Mouse (Mus musculus) liver, embryonic 12.5 days (tissue): ENCODE data around the gene Khk. TPM values are rescaled to one million over a fixed set of nuclear protein-coding genes. Genes with fewer than 3 reads are reported as not detected.
"Not testable (repeated sequence)": the region's sequence is repeated elsewhere in the genome, so short reads cannot be mapped to it uniquely, and the experiment has no call there.

Source experiments
- ATAC-seq: fragments of 200-750 bp; cut with Nextera tagmentation; 2 replicates; pipeline ENCODE4 v1.8.0; 2017; ENCODE audit warnings: moderate number of reproducible peaks, mild to moderate bottlenecking, moderate library complexity
- H3K27ac ChIP-seq: fragments of 300-500 bp; sonication (generic); 2 replicates; pipeline ENCODE4 v1.5.1; 2016; ENCODE audit warnings: mild to moderate bottlenecking
- H3K27me3 ChIP-seq: fragments of 300-500 bp; sonication (generic); replicated peaks from 2 replicates; pipeline ENCODE4 v1.6.1; 2016; ENCODE audit warnings: mild to moderate bottlenecking, moderate library complexity
- H3K36me3 ChIP-seq: fragments of 300-500 bp; sonication (generic); 2 replicates; pipeline ENCODE4 v1.6.1; 2016; ENCODE audit warnings: mild to moderate bottlenecking, moderate library complexity
- H3K4me1 ChIP-seq: fragments of 300-500 bp; sonication (generic); 2 replicates; pipeline ENCODE4 v1.6.1; 2016
- H3K4me2 ChIP-seq: fragments of 300-500 bp; sonication (generic); 2 replicates; pipeline ENCODE4 v1.6.1; 2016; ENCODE audit warnings: mild to moderate bottlenecking, moderate library complexity
- H3K4me3 ChIP-seq: fragments of 300-500 bp; sonication (generic); 2 replicates; pipeline ENCODE4 v1.5.1; 2016; ENCODE audit warnings: mild to moderate bottlenecking, moderate library complexity
- H3K9ac ChIP-seq: fragments of 300-500 bp; sonication (generic); 2 replicates; pipeline ENCODE4 v1.6.1; 2016; ENCODE audit warnings: mild to moderate bottlenecking, moderate library complexity
- H3K9me3 ChIP-seq: fragments of 300-500 bp; sonication (generic); replicated peaks from 2 replicates; pipeline ENCODE4 v1.6.1; 2016; ENCODE audit warnings: mild to moderate bottlenecking, moderate library complexity
- WGBS: fragments of 180-500 bp; shearing (Covaris S2); methylation state at CpG from one replicate; pipeline ENCODE4 v1.1.7; 2016; ENCODE audit not compliant: insufficient replicate concordance; 5-methylcytosine and 5-hydroxymethylcytosine counted together
- polyA plus RNA-seq: library from polyadenylated mRNA; unstranded; fragments of >200 nt; fragmentation: Nextera tagmentation; extraction: Ambion mirVana; gene quantifications from 2 replicates; pipeline ENCODE4 v1.2.1, GENCODE M21; 2016

Khk gene
- polyA plus RNA-seq: 33.6 and 36.3 TPM in 2 replicates

DNA sequence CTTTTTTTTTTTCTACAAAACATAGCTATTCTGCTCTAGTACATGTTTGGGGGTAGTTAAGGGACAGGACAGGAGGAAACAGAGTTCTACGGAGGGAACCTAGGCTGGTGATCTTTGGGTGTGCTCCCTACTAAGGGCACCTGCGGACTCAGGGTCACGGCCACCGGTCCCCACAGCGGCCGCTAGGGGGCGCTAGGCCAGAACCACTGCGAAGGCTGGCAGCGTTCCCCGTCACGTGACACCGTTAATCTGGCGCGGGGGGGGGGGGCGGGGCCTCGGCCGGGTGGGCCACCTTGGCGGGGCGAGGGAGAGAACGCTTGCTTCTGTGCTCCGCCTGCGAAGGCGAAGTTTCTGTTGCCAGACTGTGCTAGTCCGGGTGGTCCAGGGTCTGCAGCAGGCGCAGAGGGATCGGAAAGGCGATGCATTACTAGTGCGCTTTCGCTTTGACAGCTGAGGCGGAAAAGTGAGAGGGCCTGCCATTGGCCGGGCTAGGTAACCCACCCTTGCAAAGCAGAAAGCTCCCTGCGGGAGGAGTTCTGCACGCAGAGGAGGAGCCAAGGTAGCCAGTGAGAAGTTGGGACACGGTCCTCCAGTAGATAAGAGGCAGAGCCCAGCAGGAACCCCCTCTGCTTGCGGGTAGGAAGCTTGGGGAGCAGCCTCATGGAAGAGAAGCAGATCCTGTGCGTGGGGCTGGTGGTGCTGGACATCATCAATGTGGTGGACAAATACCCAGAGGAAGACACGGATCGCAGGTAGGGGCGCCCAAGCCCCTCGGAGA, at the start of gene Khk:
Gene Khk (plus strand): TSS at position 176 of the 778 bp plus-strand sequence.
- Histone ChIP-seq H3K4me3 (peak within 1 kb of the TSS; percentile 70), H3K9me3 (no peaks in the 10 kb centered on the region), H3K9ac (peak within 1 kb of the TSS; percentile 70), H3K4me2 (peak within 1 kb of the TSS; percentile 86), H3K27ac (peak within 1 kb of the TSS; percentile 86), H3K27me3 (no peaks in the 10 kb centered on the region), H3K36me3 (peaks cover 47% of the 10 kb centered on the region), H3K4me1 (peaks cover 69% of the 10 kb centered on the region)
- 2% methylated on average over 40 of the region's 40 CpGs for WGBS
- peak; percentile 93 for ATAC-seq

- H3K4me2 ChIP-seq: no peak overlapping the region
- peaks cover 71% of the 10 kb centered on the region for H3K36me3 ChIP-seq
- no peak overlapping the region for H3K27ac ChIP-seq
- no peak for ATAC-seq
- H3K4me3 ChIP-seq: no peak overlapping the region
- no peaks in the 10 kb centered on the region for H3K27me3 ChIP-seq
- peaks cover 20% of the 10 kb centered on the region for H3K4me1 ChIP-seq
- 87% methylated on average over 9 of the region's 9 CpGs for WGBS
- no peaks in the 10 kb centered on the region for H3K9me3 ChIP-seq
- H3K9ac ChIP-seq: no peak overlapping the region
These were observed 48.7 kb upstream of the Khk start for GRCm38 (mm10) chr5:30872574-30872973.

DNA sequence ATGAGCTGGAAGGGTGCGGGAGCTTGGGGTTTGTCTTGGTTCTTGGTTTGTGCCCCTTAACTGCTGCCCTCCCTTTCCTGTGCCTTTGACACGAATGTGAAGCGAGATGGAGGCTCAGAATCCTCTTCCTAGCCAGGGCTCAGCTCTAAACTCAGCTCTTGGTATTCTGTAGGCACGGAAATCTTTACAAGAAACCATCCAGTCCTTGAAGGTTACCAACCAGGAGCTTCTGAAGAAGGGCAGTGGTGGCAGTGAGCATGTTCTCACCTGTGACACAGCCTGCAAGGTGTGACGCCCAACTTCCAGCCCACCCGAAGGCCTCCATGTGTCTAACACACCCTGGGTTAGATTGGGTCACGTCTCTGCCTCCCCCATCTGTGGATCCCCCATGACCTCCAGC, 46.9 kb upstream of the Khk start:
- 83% methylated on average over 7 of the region's 7 CpGs for WGBS
- Histone ChIP-seq H3K4me2 (no peak overlapping the region), H3K9me3 (no peaks in the 10 kb centered on the region), H3K4me3 (no peak overlapping the region), H3K36me3 (peaks cover 77% of the 10 kb centered on the region), H3K27ac (no peak overlapping the region), H3K4me1 (peaks cover 15% of the 10 kb centered on the region), H3K27me3 (no peaks in the 10 kb centered on the region), H3K9ac (no peak overlapping the region)
- ATAC-seq: no peak

DNA sequence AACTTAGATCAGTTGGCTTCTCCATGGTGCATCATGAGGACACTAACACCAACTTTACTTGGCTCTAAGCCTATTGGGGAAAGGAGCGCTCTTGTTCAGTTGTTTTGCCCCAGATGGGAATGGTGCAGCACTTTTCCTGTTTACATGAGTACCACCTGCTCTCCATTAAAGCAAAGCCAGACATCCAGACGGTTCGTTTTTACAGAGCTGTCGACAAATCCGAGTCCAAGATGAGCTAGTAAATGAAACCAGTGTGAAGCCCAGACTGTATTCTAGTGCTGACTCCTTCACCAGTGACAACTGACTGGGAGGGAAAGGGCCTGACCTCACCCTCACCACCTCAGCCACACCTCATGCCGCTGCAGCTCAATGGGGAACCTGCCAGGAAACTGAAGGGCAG, 42.6 kb upstream of the Khk start:
- H3K9me3 ChIP-seq: no peaks in the 10 kb centered on the region
- H3K4me1 ChIP-seq: no peaks in the 10 kb centered on the region
- H3K27me3 ChIP-seq: no peaks in the 10 kb centered on the region
- peaks cover 45% of the 10 kb centered on the region for H3K36me3 ChIP-seq
- WGBS: 61% methylated on average over 6 of the region's 6 CpGs
- no peak overlapping the region for H3K4me2 ChIP-seq
- no peak overlapping the region for H3K4me3 ChIP-seq
- ATAC-seq: no peak
- H3K9ac ChIP-seq: no peak overlapping the region
- no peak overlapping the region for H3K27ac ChIP-seq

GRCm38 (mm10) chr5:30879347-30879943, 41.8 kb upstream of the Khk start:
- WGBS: 69% methylated on average over 5 of the region's 5 CpGs
- no peaks in the 10 kb centered on the region for H3K4me1 ChIP-seq
- no peaks in the 10 kb centered on the region for H3K27me3 ChIP-seq
- ATAC-seq: no peak
- H3K27ac ChIP-seq: no peak overlapping the region
- peaks cover 37% of the 10 kb centered on the region for H3K36me3 ChIP-seq
- H3K4me3 ChIP-seq: no peak overlapping the region
- no peak overlapping the region for H3K4me2 ChIP-seq
- H3K9me3 ChIP-seq: no peaks in the 10 kb centered on the region
- no peak overlapping the region for H3K9ac ChIP-seq

- 78% methylated on average over 4 of the region's 4 CpGs for WGBS
- Histone ChIP-seq H3K36me3 (peaks cover 13% of the 10 kb centered on the region), H3K4me1 (peaks cover 11% of the 10 kb centered on the region)
- H3K27ac ChIP-seq, ATAC-seq, H3K9me3 ChIP-seq, H3K4me2 ChIP-seq, H3K27me3 ChIP-seq, H3K4me3 ChIP-seq, H3K9ac ChIP-seq: not testable (repeated sequence)
These were observed 39.4 kb upstream of the Khk start for GRCm38 (mm10) chr5:30881839-30882238.

DNA sequence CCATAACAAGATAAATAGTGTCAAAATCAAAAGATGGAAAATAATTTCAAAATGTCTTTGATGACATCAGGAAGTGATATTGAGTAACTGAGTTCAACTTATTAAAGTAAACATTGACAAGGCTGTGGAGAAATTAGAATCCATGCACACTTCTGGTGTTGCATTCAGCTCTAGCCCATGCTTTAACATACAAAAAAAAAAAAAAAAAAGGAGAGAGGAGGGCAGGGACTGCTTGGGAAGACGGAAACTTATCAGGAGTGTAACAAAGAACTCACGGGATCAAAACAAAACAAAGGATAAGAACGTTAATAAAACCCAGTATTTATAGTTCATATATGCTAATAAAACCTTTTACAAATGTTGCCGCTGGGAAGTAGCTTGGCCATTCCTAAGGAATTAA, 35.0 kb upstream of the Khk start:
- Histone ChIP-seq H3K36me3 (peaks cover 5% of the 10 kb centered on the region), H3K9ac (no peak overlapping the region), H3K27ac (no peak overlapping the region), H3K27me3 (no peaks in the 10 kb centered on the region), H3K9me3 (no peaks in the 10 kb centered on the region), H3K4me3 (no peak overlapping the region), H3K4me1 (peaks cover 35% of the 10 kb centered on the region), H3K4me2 (peak overlapping the region; percentile 96; the same call in 1 of the 2 replicates)
- ATAC-seq: no peak
- WGBS: 60% methylated on average over 4 of the region's 4 CpGs

GRCm38 (mm10) chr5:30886731-30887130, 34.5 kb upstream of the Khk start:
- H3K4me3 ChIP-seq: peak overlapping the region; percentile 76
- 38% methylated on average over 5 of the region's 5 CpGs for whole genome bisulfite sequencing
- H3K9me3 ChIP-seq: no peaks in the 10 kb centered on the region
- peak overlapping the region; percentile 82 for H3K9ac ChIP-seq
- H3K4me1 ChIP-seq: peaks cover 35% of the 10 kb centered on the region
- peaks cover 10% of the 10 kb centered on the region for H3K36me3 ChIP-seq
- peak overlapping the region; percentile 96 for H3K4me2 ChIP-seq
- no peaks in the 10 kb centered on the region for H3K27me3 ChIP-seq
- peak overlapping the region; percentile 93 for H3K27ac ChIP-seq
- ATAC-seq: no peak

GRCm38 (mm10) chr5:30887331-30887761, 33.9 kb upstream of the Khk start:
- Histone ChIP-seq H3K36me3 (peaks cover 16% of the 10 kb centered on the region), H3K4me1 (peaks cover 35% of the 10 kb centered on the region), H3K4me2 (peak overlapping the region; percentile 96), H3K27ac (peak overlapping the region; percentile 93), H3K4me3 (peak overlapping the region; percentile 76), H3K9me3 (no peaks in the 10 kb centered on the region), H3K9ac (peak overlapping the region; percentile 82), H3K27me3 (no peaks in the 10 kb centered on the region)
- peak; percentile 70 for ATAC-seq
- under 1% methylated on average over 19 of the region's 19 CpGs for WGBS

GRCm38 (mm10) chr5:30887858-30888336, 33.3 kb upstream of the Khk start:
- WGBS: under 1% methylated on average over 28 of the region's 28 CpGs
- Histone ChIP-seq H3K9me3 (no peaks in the 10 kb centered on the region), H3K27ac (peak overlapping the region; percentile 93), H3K36me3 (peaks cover 22% of the 10 kb centered on the region), H3K27me3 (no peaks in the 10 kb centered on the region), H3K4me2 (peak overlapping the region; percentile 96), H3K4me3 (peak overlapping the region; percentile 76), H3K4me1 (peaks cover 35% of the 10 kb centered on the region), H3K9ac (peak overlapping the region; percentile 82)
- ATAC-seq: peak; percentile 84

- peak; percentile 86 for ATAC-seq
- Histone ChIP-seq H3K4me2 (peak within 1 kb of the TSS; percentile 96), H3K27ac (peak within 1 kb of the TSS; percentile 93), H3K4me3 (peak within 1 kb of the TSS; percentile 76), H3K4me1 (peaks cover 35% of the 10 kb centered on the region), H3K27me3 (no peaks in the 10 kb centered on the region), H3K9ac (peak within 1 kb of the TSS; percentile 82), H3K36me3 (peaks cover 28% of the 10 kb centered on the region), H3K9me3 (no peaks in the 10 kb centered on the region)
- WGBS: under 1% methylated on average over 39 of the region's 42 CpGs
These were observed 32.7 kb upstream of the Khk start, which contains the start of gene Agbl5 for GRCm38 (mm10) chr5:30888337-30889087. Gene Agbl5, plus strand, starts transcription at chr5:30888694.
